Mouse (Mus musculus) B cell, adult 62 days (primary cell): Measurements from ENCODE around the gene Poglut1. TPM values are rescaled to one million over a fixed set of nuclear protein-coding genes. Genes with fewer than 3 reads are reported as not detected.

Experiments
- total RNA-seq: library from RNA; stranded (reverse); gene quantifications from 4 replicates; pipeline ENCODE4 v1.2.4, GENCODE M21; 2023

The Poglut1 gene
- 16.7 to 27.5 TPM (median 24.9 TPM) in 4 replicates for total RNA-seq

DNA sequence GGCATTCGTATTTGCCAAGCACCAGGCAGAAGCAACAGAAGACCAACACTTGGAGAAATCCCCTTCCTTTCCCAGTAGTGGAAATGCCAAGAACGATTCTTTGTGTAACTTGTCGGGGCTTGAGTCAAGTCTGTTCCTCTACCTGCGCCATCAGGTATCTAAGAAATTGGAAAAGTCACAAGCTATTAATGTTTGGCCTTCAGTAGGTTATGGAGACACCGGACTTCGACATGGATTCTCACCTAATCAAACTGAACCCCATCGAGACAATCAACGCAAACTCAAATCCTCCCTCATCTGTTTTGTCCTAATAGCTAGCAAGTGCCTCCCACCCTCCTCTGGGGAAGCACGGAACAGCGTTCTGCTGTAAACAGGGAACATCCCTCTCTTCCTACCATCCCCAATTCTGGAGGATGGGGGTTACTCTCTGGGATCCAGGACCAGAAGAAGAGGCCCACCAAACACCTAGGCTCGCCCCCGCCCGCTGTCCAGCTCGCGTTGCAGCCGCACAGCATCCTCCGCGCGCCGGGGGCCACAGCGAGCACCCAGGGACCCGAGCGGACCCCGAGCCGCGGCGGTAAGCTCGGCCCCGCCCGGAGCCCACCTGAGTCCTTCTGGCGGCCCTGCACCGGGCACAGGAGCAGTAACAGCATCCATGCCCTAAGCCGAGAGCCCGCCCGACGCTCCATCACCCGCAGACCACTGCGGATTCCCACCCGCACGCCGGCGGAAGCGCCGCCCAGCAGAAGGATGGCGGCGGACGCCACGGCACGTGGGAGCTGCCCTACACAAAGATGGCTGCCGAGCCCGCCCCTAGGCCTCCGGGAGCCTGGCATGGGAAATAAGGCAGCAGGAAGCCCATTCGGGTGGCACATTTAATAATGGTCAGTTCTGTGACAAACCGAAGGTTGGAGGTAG lies at the start of gene Poglut1:
Poglut1 (minus strand) TSS at position 780 of the 918 bp plus-strand sequence.

GRCm38 (mm10) chr16:38558221-38558748 lies 8.2 kb upstream of the Poglut1 start, which contains the start of gene Tmem39a:
Gene Tmem39a (plus strand): TSS chr16:38558698.

DNA sequence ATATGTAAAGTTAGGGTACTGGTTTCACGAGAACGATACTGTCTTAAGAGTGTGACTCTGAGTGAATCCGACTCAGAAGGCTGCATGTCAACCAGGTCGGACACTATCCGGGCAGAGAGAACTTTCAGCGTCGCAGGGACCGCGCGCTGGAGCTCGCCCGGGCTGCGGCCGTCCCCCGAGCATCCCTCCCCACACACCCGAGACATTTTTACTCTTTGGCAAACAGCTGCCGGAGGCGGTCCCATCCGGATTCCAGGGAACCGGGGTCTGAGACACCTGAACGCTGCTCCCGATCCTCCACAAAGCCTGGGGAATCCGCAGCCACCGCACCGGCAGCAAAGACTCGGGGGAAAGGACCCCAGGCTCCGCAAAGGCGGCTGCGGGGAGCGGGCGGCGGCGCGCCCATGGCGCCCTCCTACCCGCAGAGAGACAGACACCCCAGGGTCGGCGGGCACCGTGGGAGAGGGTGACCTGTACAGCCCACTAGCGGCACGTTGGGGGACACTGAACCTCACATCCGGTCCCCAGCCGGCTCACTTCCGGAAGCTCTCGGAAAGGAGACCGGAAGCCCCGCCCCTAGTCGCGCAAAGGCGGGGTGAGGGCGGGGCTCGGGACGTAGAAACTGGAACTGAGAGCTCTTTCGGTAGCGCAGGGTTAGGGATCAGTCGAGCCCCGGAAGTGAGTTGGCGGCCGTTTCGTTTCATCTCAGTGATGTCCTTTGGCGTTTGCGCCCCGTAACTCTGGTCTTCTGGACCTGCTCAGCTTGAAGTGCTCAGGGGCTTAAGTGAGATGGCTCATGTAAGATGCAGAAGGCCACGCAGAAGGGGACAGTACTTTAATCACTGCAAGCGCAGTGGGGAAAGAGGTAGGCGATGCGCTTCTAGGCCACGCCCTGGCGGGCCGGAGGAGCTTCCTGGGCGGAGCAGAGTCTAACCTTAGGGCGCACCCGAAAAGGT lies 27.7 kb downstream of the Poglut1 start, which contains the start of gene Timmdc1:
Timmdc1 (minus strand) TSS at position 535 of the 956 bp plus-strand sequence.

Other genes starting within 250 kb of the Poglut1 start
- gene Maats1, start 208.1 kb downstream of the Poglut1 start, total RNA-seq, result 0.30 TPM in 1 of 4 replicates, not detected in the others
- gene Cox17, start 203.3 kb downstream of the Poglut1 start, total RNA-seq, result 68.1 to 84.3 TPM (median 77.1 TPM) in 4 replicates
- 1.8 TPM in 1 of 4 replicates, not detected in the others for gene Gm21987, start 203.2 kb downstream of the Poglut1 start, total RNA-seq
- gene Popdc2, start 188.0 kb downstream of the Poglut1 start, total RNA-seq, result 0.35 to 0.53 TPM in 2 of 4 replicates, not detected in the others
- not detected in 4 replicates for gene Pla1a, start 117.1 kb downstream of the Poglut1 start, total RNA-seq
- 25.9 to 32.5 TPM (median 27.8 TPM) in 4 replicates for gene Adprh, start 97.6 kb downstream of the Poglut1 start, total RNA-seq
- gene Cd80, start 94.7 kb downstream of the Poglut1 start, total RNA-seq, result 1.4 to 2.6 TPM (median 1.7 TPM) in 4 replicates
- 17.6 to 21.6 TPM (median 19.5 TPM) in 4 replicates for gene Timmdc1, start 27.6 kb downstream of the Poglut1 start, total RNA-seq
- 49.9 to 65.0 TPM (median 59.6 TPM) in 4 replicates for gene Tmem39a, start 8.4 kb upstream of the Poglut1 start, total RNA-seq
- 2.8 to 3.8 TPM (median 3.6 TPM) in 4 replicates for gene Arhgap31, start 163.0 kb upstream of the Poglut1 start, total RNA-seq
- 0.50 to 0.66 TPM (median 0.55 TPM) in 3 of 4 replicates, not detected in the other for gene B4galt4, start 192.0 kb upstream of the Poglut1 start, total RNA-seq